Mouse (Mus musculus) small intestine, adult 2 months (tissue): ENCODE data around the gene Pkmyt1.

Experiments used
- CTCF ChIP-seq: fragments of 200-500 bp; IDR thresholded peaks from 2 replicates; pipeline ENCODE4 v1.5.1; 2012; ENCODE audit warnings: low read depth, mild to moderate bottlenecking, control low read depth, inconsistent platforms, low read length, moderate library complexity, mixed read lengths; ENCODE audit not compliant: insufficient replicate concordance, insufficient read length; ENCODE audit errors: extremely low read depth
- POLR2A ChIP-seq: fragments of 200-500 bp; IDR thresholded peaks from 2 replicates; pipeline ENCODE4 v1.6.1; 2012; ENCODE audit warnings: low read depth, mild to moderate bottlenecking, control low read depth, inconsistent platforms, low read length, moderate library complexity

DNA sequence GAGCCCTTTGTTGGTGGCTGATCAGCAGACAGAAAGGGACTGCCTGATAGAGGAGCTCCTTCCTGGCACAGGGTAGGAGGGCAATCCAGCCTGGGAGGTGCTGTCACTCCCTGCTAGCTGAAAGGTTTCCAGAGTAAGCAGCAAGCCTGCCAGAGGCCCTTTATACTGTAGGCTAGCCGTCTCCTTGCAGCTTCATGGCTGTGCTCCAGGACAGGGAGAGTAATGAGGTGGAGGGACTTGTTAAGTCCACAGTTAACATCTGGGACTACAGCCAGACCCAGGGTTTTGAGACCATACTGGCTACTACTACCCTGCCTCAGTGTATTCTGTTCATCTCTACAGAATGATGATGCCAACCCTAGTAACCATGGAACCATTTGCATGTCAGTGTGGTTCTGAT lies 8.2 kb downstream of the Pkmyt1 start:
- no peak for TF ChIP-seq CTCF
- no peak for TF ChIP-seq POLR2A
